ENCODE assay signal across 11 mouse cellular contexts in genomic region chr6:17769972-17770644, GRCm38 (mm10).
DNase-seq lines count a peak whose midpoint lies in the region; ATAC-seq lines count a peak whose summit lies in the region.
"Had no signal": no experiment of that assay in that cellular context is flagged by ENCODE, and none has a peak within 500 bp of the region (broad histone marks: within the 10 kb centered on the region; RNA-seq: fewer than 3 reads in every experiment).

No protein-coding gene starts in this region.

- no peaks in the 10 kb centered on the region for H3K36me3 ChIP-seq in heart, embryonic 15.5 days
- no peaks in the 10 kb centered on the region for H3K36me3 ChIP-seq in limb, embryonic 10.5 days

- H3K9me3 ChIP-seq in heart, embryonic 15.5 days (replicated peaks): no peaks in the 10 kb centered on the region
- H3K9me3 ChIP-seq in limb, embryonic 10.5 days (replicated peaks): no peaks in the 10 kb centered on the region

- H3K4me1 ChIP-seq in heart, embryonic 15.5 days (replicated peaks): peaks cover 36% of the 10 kb centered on the region
- peaks cover 12% of the 10 kb centered on the region for H3K4me1 ChIP-seq in limb, embryonic 10.5 days

- H3K27ac ChIP-seq in heart, embryonic 15.5 days: peak overlapping the region; percentile 36; the same call in 1 of the 2 replicates
- no peak overlapping the region for H3K27ac ChIP-seq in limb, embryonic 10.5 days

- intact Hi-C loops in heart, postnatal 14 days (cut with DNase I): no loop called here

- no peak for DNase-seq in heart, postnatal 14 days
- DNase-seq in limb, embryonic 10.5 days (ENCODE audit: low spot score): no peak
- DNase-seq in ovary, adult 18-20 months (ENCODE audit: low spot score): no peak
- DNase-seq in spleen, postnatal 4 days (ENCODE audit: low spot score in 2 of 2): no peak
- no peak for DNase-seq in MN1 (ENCODE audit: low spot score)
- DNase-seq: heart, adult 11 months; kidney, postnatal 36 days; thymus, adult 2 months had no signal

- H3K4me3 ChIP-seq in heart, embryonic 15.5 days: no peak overlapping the region; the same call in 1 of the 2 replicates
- H3K4me3 ChIP-seq in limb, embryonic 10.5 days: peak overlapping the region; percentile 13; the same call in 1 of the 2 replicates

- H3K27me3 ChIP-seq in heart, embryonic 15.5 days: no peaks in the 10 kb centered on the region
- H3K27me3 ChIP-seq in limb, embryonic 10.5 days (ENCODE audit: low read depth, poor library complexity, severe bottlenecking): no peaks in the 10 kb centered on the region

- H3K9ac ChIP-seq in heart, embryonic 15.5 days: no peak overlapping the region

- WGBS in heart, embryonic 15.5 days: 62% methylated on average over 9 of the region's 9 CpGs
- WGBS in limb, embryonic 10.5 days: 69% methylated on average over 9 of the region's 9 CpGs

- peak overlapping the region; percentile 38 for H3K4me2 ChIP-seq in heart, embryonic 15.5 days

- no peak for ATAC-seq in heart, embryonic 15.5 days (replicated peaks; ENCODE audit: insufficient number of reproducible peaks, insufficient read depth, low FRiP score, low read depth)
- peak; percentile 72 for ATAC-seq in erythroblast, adult 5-6 weeks (replicated peaks; ENCODE audit: low FRiP score, poor library complexity, severe bottlenecking)
- ATAC-seq in megakaryocyte-erythroid progenitor cell, adult 5-6 weeks (replicated peaks; ENCODE audit: low FRiP score, low TSS enrichment, poor library complexity, severe bottlenecking): peak; percentile 39
